Mouse (Mus musculus) CH12.LX (cell line): Measurements from ENCODE around the gene Olfr1359. TPM values are rescaled to one million over a fixed set of nuclear protein-coding genes. Genes with fewer than 3 reads are reported as not detected.

Source experiments
- DNase-seq: peaks from one replicate; pipeline ENCODE4 v3.0.0-alpha.2; 2013; ENCODE audit errors: extremely low read depth
- H3K27ac ChIP-seq: 2 replicates; pipeline ENCODE4 v1.5.1; 2012; ENCODE audit warnings: low read depth, mild to moderate bottlenecking, control low read depth, moderate library complexity; ENCODE audit not compliant: insufficient read depth
- H3K27me3 ChIP-seq: replicated peaks from 2 replicates; pipeline ENCODE3; 2012; ENCODE audit warnings: inconsistent platforms
- H3K36me3 ChIP-seq, 2 experiments: replicated peaks in 1 of 2; 2 replicates each; pipeline versions ENCODE3 to v1.6.1; 2012; ENCODE audit warnings: inconsistent platforms in 1 of 2, low read length in 1 of 2, mild to moderate bottlenecking in 1 of 2, mixed read lengths in 1 of 2, moderate library complexity in 1 of 2; ENCODE audit not compliant: control insufficient read depth in 1 of 2, insufficient read depth in 1 of 2
- H3K4me1 ChIP-seq, 2 experiments: 2 replicates each; pipeline ENCODE4 v1.6.1; 2012; ENCODE audit warnings: inconsistent platforms in 1 of 2, moderate library complexity in 1 of 2; ENCODE audit not compliant: insufficient read depth in 2 of 2, control insufficient read depth in 1 of 2
- H3K4me2 ChIP-seq: 2 replicates; pipeline ENCODE4 v1.6.1; 2012; ENCODE audit warnings: low read depth, mild to moderate bottlenecking, control low read depth; ENCODE audit not compliant: poor library complexity, insufficient read depth, severe bottlenecking
- H3K4me3 ChIP-seq, 3 experiments: fragments of 150-350 bp in 1 of 3; sonication (generic) in 1 of 3; replicated peaks in 1 of 3; 2 replicates each; pipeline versions ENCODE3 to v1.5.1; 2011 to 2012; ENCODE audit warnings: low read depth in 2 of 3, low read length in 2 of 3, mild to moderate bottlenecking in 2 of 3, moderate library complexity in 2 of 3, control low read depth in 1 of 3, improper control_type of control experiment in 1 of 3, inconsistent platforms in 1 of 3, mixed read lengths in 1 of 3; ENCODE audit not compliant: poor library complexity in 1 of 3
- H3K79me2 ChIP-seq: replicated peaks from 2 replicates; pipeline ENCODE4 v1.6.1; 2012; ENCODE audit warnings: mild to moderate bottlenecking, moderate library complexity; ENCODE audit not compliant: control insufficient read depth, poor library complexity, insufficient read depth, severe bottlenecking; ENCODE audit errors: extremely low read depth
- H3K9ac ChIP-seq: 2 replicates; pipeline ENCODE4 v1.6.1; 2012; ENCODE audit warnings: low read depth, mild to moderate bottlenecking, control low read depth, moderate library complexity; ENCODE audit not compliant: insufficient read depth
- H3K9me3 ChIP-seq: replicated peaks from 2 replicates; pipeline ENCODE3; 2012; ENCODE audit warnings: low read length, inconsistent platforms, mixed read lengths
- BHLHE40 ChIP-seq: IDR thresholded peaks from 2 replicates; pipeline ENCODE4 v1.6.1; 2011; ENCODE audit warnings: mild to moderate bottlenecking, low read depth, low read length, improper control_type of control experiment
- CTCF ChIP-seq, 2 experiments: IDR thresholded peaks in 1 of 2; conservative IDR thresholded peaks in 1 of 2; 2 replicates each; pipeline ENCODE4 v1.5.1; 2011 to 2012; ENCODE audit warnings: low read depth in 2 of 2, low read length in 2 of 2, improper control_type of control experiment in 1 of 2, inconsistent platforms in 1 of 2, mild to moderate bottlenecking in 1 of 2, moderate library complexity in 1 of 2
- EP300 ChIP-seq: IDR thresholded peaks from 2 replicates; pipeline ENCODE4 v1.6.1; 2011; ENCODE audit warnings: low read length, improper control_type of control experiment
- HCFC1 ChIP-seq: IDR thresholded peaks from 2 replicates; pipeline ENCODE4 v1.6.1; 2012; ENCODE audit warnings: low read depth, mild to moderate bottlenecking, inconsistent platforms, low read length, improper control_type of control experiment
- IRF4 ChIP-seq: IDR thresholded peaks from 2 replicates; pipeline ENCODE4 v1.6.1; 2014; ENCODE audit warnings: low read depth, mild to moderate bottlenecking, inconsistent platforms, low read length, improper control_type of control experiment
- JUND ChIP-seq: conservative IDR thresholded peaks from 2 replicates; pipeline ENCODE4 v1.6.1; 2011; ENCODE audit warnings: low read depth, low read length, improper control_type of control experiment
- MAFK ChIP-seq: IDR thresholded peaks from 2 replicates; pipeline ENCODE4 v1.6.1; 2011; ENCODE audit warnings: low read length, improper control_type of control experiment; ENCODE audit not compliant: insufficient replicate concordance
- MAX ChIP-seq: IDR thresholded peaks from 2 replicates; pipeline ENCODE4 v1.6.1; 2011; ENCODE audit warnings: low read length, improper control_type of control experiment
- MEF2A ChIP-seq: IDR thresholded peaks from 2 replicates; pipeline ENCODE4 v1.6.1; 2014; ENCODE audit warnings: low read depth, mild to moderate bottlenecking, inconsistent platforms, low read length, improper control_type of control experiment, borderline replicate concordance
- MXI1 ChIP-seq: IDR thresholded peaks from 2 replicates; pipeline ENCODE4 v1.6.1; 2011; ENCODE audit warnings: mild to moderate bottlenecking, low read depth, low read length, improper control_type of control experiment
- MYC ChIP-seq: IDR thresholded peaks from 2 replicates; pipeline ENCODE4 v1.6.1; 2011; ENCODE audit warnings: low read depth, mild to moderate bottlenecking, improper control_type of control experiment, low read length
- NELFE ChIP-seq: IDR thresholded peaks from 2 replicates; pipeline ENCODE4 v1.6.1; 2011; ENCODE audit warnings: low read depth, low read length, improper control_type of control experiment
- PAX5 ChIP-seq: IDR thresholded peaks from 2 replicates; pipeline ENCODE4 v1.6.1; 2012; ENCODE audit warnings: low read length, inconsistent platforms, mixed read lengths
- POLR2A ChIP-seq: IDR thresholded peaks from 2 replicates; pipeline ENCODE4 v1.6.1; 2011; ENCODE audit warnings: low read depth, mild to moderate bottlenecking, improper control_type of control experiment, low read length
- RAD21 ChIP-seq: IDR thresholded peaks from 2 replicates; pipeline ENCODE4 v1.6.1; 2011; ENCODE audit warnings: low read depth, mild to moderate bottlenecking, low read length, improper control_type of control experiment, moderate library complexity
- SIN3A ChIP-seq: IDR thresholded peaks from 2 replicates; pipeline ENCODE4 v1.6.1; 2012; ENCODE audit warnings: low read length, improper control_type of control experiment, inconsistent platforms
- SMC3 ChIP-seq: IDR thresholded peaks from 2 replicates; pipeline ENCODE4 v1.6.1; 2011; ENCODE audit warnings: low read depth, low read length, improper control_type of control experiment
- TBP ChIP-seq: conservative IDR thresholded peaks from 2 replicates; pipeline ENCODE4 v1.6.1; 2011; ENCODE audit warnings: low read depth, low read length, improper control_type of control experiment
- TCF12 ChIP-seq: IDR thresholded peaks from 2 replicates; pipeline ENCODE4 v1.6.1; 2014; ENCODE audit warnings: low read depth, mild to moderate bottlenecking, inconsistent platforms, low read length, improper control_type of control experiment
- UBTF ChIP-seq: IDR thresholded peaks from 2 replicates; pipeline ENCODE4 v1.6.1; 2012; ENCODE audit warnings: low read depth, mild to moderate bottlenecking, inconsistent platforms, low read length, improper control_type of control experiment, moderate library complexity
- USF1 ChIP-seq: IDR thresholded peaks from 2 replicates; pipeline ENCODE4 v1.6.1; 2014; ENCODE audit warnings: low read depth, mild to moderate bottlenecking, inconsistent platforms, low read length, improper control_type of control experiment
- ZNF384 ChIP-seq: IDR thresholded peaks from 2 replicates; pipeline ENCODE4 v1.6.1; 2012; ENCODE audit warnings: low read depth, low read length, improper control_type of control experiment, inconsistent platforms
- dilution Hi-C: fragments of 300-500 bp; cut with MboI; formaldehyde crosslinking; loops from 2 replicates; pipeline ENCODE4 v1.14.3; 2020; ENCODE audit warnings: low sequenced_read_pairs; ENCODE audit not compliant: extremely low pct_unique_long_range_greater_than_20kb, extremely low pct_ligation_motif_present
- in situ Hi-C: fragments of 300-500 bp; cut with MboI; formaldehyde crosslinking; loops from 3 replicates; pipeline ENCODE4 v1.14.3; 2019; ENCODE audit warnings: low sequenced_read_pairs, low pct_ligation_motif_present, low pct_unique_long_range_greater_than_20kb, mixed read lengths
- polyA plus RNA-seq: library from polyadenylated mRNA; unstranded; fragments of >175 nt; gene quantifications from 2 replicates; pipeline ENCODE4 v1.2.1, GENCODE M21; 2012; ENCODE audit warnings: low read depth; ENCODE audit not compliant: insufficient read length
- total RNA-seq, 2 experiments: library from RNA; depleted of rRNA; stranded (reverse); fragments of 300-350 nt in 1 of 2; fragments of >200 nt in 1 of 2; gene quantifications; 2 replicates each; pipeline ENCODE4 v1.2.3; 2012 to 2014

The Olfr1359 gene
- total and polyA plus RNA-seq, 3 experiments: not detected

DNA sequence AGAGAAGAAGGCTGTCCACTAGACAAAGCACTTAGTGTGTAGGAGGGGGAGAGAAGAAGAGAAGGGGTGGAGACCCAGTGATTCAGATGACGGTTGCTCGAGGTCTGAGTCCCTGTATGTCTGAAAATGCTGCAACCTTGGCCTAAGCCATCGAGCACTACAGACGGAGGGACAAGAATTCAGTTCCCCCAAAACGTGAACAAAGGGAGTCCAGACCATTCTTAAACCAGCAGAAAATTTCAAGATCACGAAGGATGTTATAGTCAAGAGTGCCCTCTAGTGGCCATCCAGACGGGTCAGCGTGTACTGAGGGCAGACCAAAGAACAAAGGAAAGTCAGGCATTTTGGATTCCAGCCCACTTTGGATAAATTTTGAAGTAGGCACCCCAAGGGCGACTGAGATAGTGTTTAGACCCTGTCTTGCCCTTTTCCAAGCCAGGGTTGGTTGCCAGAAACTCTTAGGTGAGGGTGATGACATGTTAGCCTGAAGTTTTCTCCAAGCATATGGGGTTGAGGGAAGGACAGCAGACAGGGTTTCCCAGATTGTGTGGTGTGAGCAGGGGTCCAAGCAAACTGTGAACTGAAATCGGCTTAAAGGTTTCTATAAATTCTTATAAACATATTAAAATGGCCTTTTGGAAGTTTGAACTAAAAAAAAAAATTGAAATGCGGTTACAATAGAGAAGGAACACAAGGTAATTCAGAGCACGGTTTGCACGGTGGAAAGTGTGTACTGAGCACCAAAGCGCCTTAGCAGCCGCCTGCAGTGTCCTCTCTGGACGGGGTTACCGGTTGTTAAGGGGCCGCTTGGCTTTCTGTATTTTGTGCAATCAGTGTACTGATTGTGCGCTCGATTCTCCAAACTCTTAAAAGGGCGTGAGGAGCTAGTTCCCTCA, 36.3 kb downstream of the Olfr1359 start:
- Histone ChIP-seq H3K4me3 (peak overlapping the region; percentile 12 to 32 (median 24)), H3K36me3 (no peaks in the 10 kb centered on the region), H3K79me2 (no peaks in the 10 kb centered on the region), H3K4me1 (peaks cover 7 to 26% of the 10 kb centered on the region in 2 experiments; a peak in 3 of 4 replicates), H3K27me3 (no peaks in the 10 kb centered on the region), H3K9me3 (no peaks in the 10 kb centered on the region), H3K9ac (peak overlapping the region; percentile 69), H3K4me2 (peak overlapping the region; percentile 90), H3K27ac (peak overlapping the region; percentile 91)
- dilution Hi-C loops (no loop called here), in situ Hi-C loops (loop anchor here (25.0 kb wide), 1 partner anchor 1828 kb away; the partner anchor contains the start of genes Hist1h1d, Hist1h2ad, Hist1h2ae and Hist1h2bf)
- no peak for TF ChIP-seq PAX5
- no peak for TF ChIP-seq POLR2A
- peak; percentile 60 for TF ChIP-seq SMC3
- peak; percentile 87 for TF ChIP-seq RAD21
- TF ChIP-seq MEF2A: peak; percentile 43; the same call in 1 of the 2 replicates
- no peak for TF ChIP-seq EP300
- peak; percentile 41 for TF ChIP-seq BHLHE40
- TF ChIP-seq MYC: peak; percentile 80
- TF ChIP-seq TBP: 0 out of 2 replicates have a peak, but pooled peaks have one; percentile 50
- peak; percentile 54 for TF ChIP-seq HCFC1
- no peak for TF ChIP-seq USF1
- no peak for TF ChIP-seq UBTF
- no peak for TF ChIP-seq JUND
- 0 out of 2 replicates have a peak, but pooled peaks have one; percentile 30 for TF ChIP-seq IRF4
- no peak for TF ChIP-seq MAFK
- no peak for TF ChIP-seq ZNF384
- TF ChIP-seq MAX: peak; percentile 79
- TF ChIP-seq NELFE: peak; percentile 45; the same call in 1 of the 2 replicates
- TF ChIP-seq TCF12: 0 out of 2 replicates have a peak, but pooled peaks have one; percentile 15
- peak; percentile 79 to 87 for TF ChIP-seq CTCF (conservative IDR thresholded peaks at IDR 0.05 in 1 of 2, IDR thresholded peaks at IDR 0.05 in 1 of 2; ENCODE audit: low read depth in 2 of 2, low read length in 2 of 2)
- TF ChIP-seq MXI1: peak; percentile 69; the same call in 1 of the 2 replicates
- peak; percentile 58 for TF ChIP-seq SIN3A
- DNase-seq: peak; percentile 93
